Mouse (Mus musculus) cerebellum, adult 11 months (tissue): ENCODE measurements at regions not wholly inside any gene's neighbourhood (a gene's known extent, or its start where the extent isn't known, plus 50 kb on each side); places are given as distances from the start of the nearest gene placed in this dataset.

ENCODE experiments used
- DNase-seq: peaks from one replicate; pipeline ENCODE4 v3.0.0; 2022

- no peak for DNase-seq
Measured at GRCm38 (mm10) chr1:136788979-136789513, 164.3 kb downstream of the Zfp281 start.

GRCm38 (mm10) chr1:136791641-136792040 lies 166.9 kb downstream of the Zfp281 start:
- no peak for DNase-seq
